ENCODE assay signal across 7 mouse cellular contexts in genomic region chr1:51479027-51479329, GRCm38 (mm10). TPM values are rescaled to one million over a fixed set of nuclear protein-coding genes. Genes with fewer than 3 reads are reported as not detected.
DNase-seq lines count a peak whose midpoint lies in the region; ATAC-seq lines count a peak whose summit lies in the region.

No protein-coding gene starts in this region.

- no peaks in the 10 kb centered on the region for H3K36me3 ChIP-seq in lung, embryonic 16.5 days (ENCODE audit: control insufficient read depth, insufficient read depth, low read length)
- no peaks in the 10 kb centered on the region for H3K36me3 ChIP-seq in forebrain, embryonic 13.5 days (ENCODE audit: poor library complexity, severe bottlenecking)
- H3K36me3 ChIP-seq in limb, embryonic 13.5 days = no peaks in the 10 kb centered on the region
- 0 out of 2 replicates have a peak, but pooled peaks cover 3% of the 10 kb centered on the region for H3K36me3 ChIP-seq in stomach, embryonic 15.5 days

- no peak for ATAC-seq in lung, embryonic 16.5 days (ENCODE audit: low read depth)
- no peak for ATAC-seq in forebrain, embryonic 13.5 days
- ATAC-seq in limb, embryonic 13.5 days (ENCODE audit: low FRiP score, low read depth) = no peak
- ATAC-seq in stomach, embryonic 15.5 days (ENCODE audit: insufficient read depth, low FRiP score, low read depth) = no peak

- peak overlapping the region; percentile 86; the same call in 1 of the 2 replicates for H3K27ac ChIP-seq in lung, embryonic 16.5 days (ENCODE audit: low read length)
- no peak overlapping the region for H3K27ac ChIP-seq in forebrain, embryonic 13.5 days
- H3K27ac ChIP-seq in limb, embryonic 13.5 days = no peak overlapping the region
- peak overlapping the region; percentile 89; the same call in 1 of the 2 replicates for H3K27ac ChIP-seq in stomach, embryonic 15.5 days

- DNase-seq in lung, postnatal 10 days = no peak
- DNase-seq in layer of hippocampus, adult 8-10 months (ENCODE audit: low spot score in 2 of 2) = no peak
- no peak for DNase-seq in kidney, postnatal 25 days

- H3K9ac ChIP-seq in lung, embryonic 16.5 days (ENCODE audit: low read length) = peak overlapping the region; percentile 76
- H3K9ac ChIP-seq in forebrain, embryonic 13.5 days = peak overlapping the region; percentile 63; the same call in 1 of the 2 replicates
- H3K9ac ChIP-seq in limb, embryonic 13.5 days = no peak overlapping the region
- H3K9ac ChIP-seq in stomach, embryonic 15.5 days = 0 out of 2 replicates have a peak overlapping the region, but pooled peaks have one; percentile 47

- peak overlapping the region; percentile 67 for H3K4me2 ChIP-seq in lung, embryonic 16.5 days (ENCODE audit: low read depth, low read length)
- peak overlapping the region; percentile 56 for H3K4me2 ChIP-seq in forebrain, embryonic 13.5 days
- H3K4me2 ChIP-seq in limb, embryonic 13.5 days (replicated peaks) = peak overlapping the region; percentile 96
- peak overlapping the region; percentile 59 for H3K4me2 ChIP-seq in stomach, embryonic 15.5 days

- H3K27me3 ChIP-seq in lung, embryonic 16.5 days (ENCODE audit: control insufficient read depth, insufficient read depth, low read depth, low read length) = no peaks in the 10 kb centered on the region
- peaks cover 4% of the 10 kb centered on the region; the same call in 1 of the 2 replicates for H3K27me3 ChIP-seq in forebrain, embryonic 13.5 days
- peaks cover 5% of the 10 kb centered on the region; the same call in 1 of the 2 replicates for H3K27me3 ChIP-seq in limb, embryonic 13.5 days
- H3K27me3 ChIP-seq in stomach, embryonic 15.5 days (replicated peaks) = no peaks in the 10 kb centered on the region

- 0 out of 2 replicates have a peak, but pooled peaks cover 3% of the 10 kb centered on the region for H3K4me1 ChIP-seq in lung, embryonic 16.5 days (replicated peaks; ENCODE audit: control insufficient read depth, insufficient read depth, low read length)
- peaks cover 5% of the 10 kb centered on the region; the same call in 1 of the 2 replicates for H3K4me1 ChIP-seq in forebrain, embryonic 13.5 days
- peaks cover 7% of the 10 kb centered on the region for H3K4me1 ChIP-seq in limb, embryonic 13.5 days
- no peaks in the 10 kb centered on the region for H3K4me1 ChIP-seq in stomach, embryonic 15.5 days

- 84% methylated on average over 1 of the region's 1 CpGs for WGBS in lung, embryonic 16.5 days
- 83% methylated on average over 1 of the region's 1 CpGs for WGBS in forebrain, embryonic 13.5 days
- 46% methylated on average over 1 of the region's 1 CpGs for WGBS in limb, embryonic 13.5 days
- 81% methylated on average over 1 of the region's 1 CpGs for WGBS in stomach, embryonic 15.5 days

- H3K9me3 ChIP-seq in lung, embryonic 16.5 days (ENCODE audit: control insufficient read depth, low read length) = no peaks in the 10 kb centered on the region
- H3K9me3 ChIP-seq in forebrain, embryonic 13.5 days (replicated peaks) = no peaks in the 10 kb centered on the region
- no peaks in the 10 kb centered on the region for H3K9me3 ChIP-seq in limb, embryonic 13.5 days
- H3K9me3 ChIP-seq in stomach, embryonic 15.5 days = no peaks in the 10 kb centered on the region

- peak overlapping the region; percentile 75 for H3K4me3 ChIP-seq in lung, embryonic 16.5 days (ENCODE audit: low read length)
- peak overlapping the region; percentile 60 for H3K4me3 ChIP-seq in forebrain, embryonic 13.5 days
- H3K4me3 ChIP-seq in limb, embryonic 13.5 days = peak overlapping the region; percentile 57
- H3K4me3 ChIP-seq in stomach, embryonic 15.5 days (replicated peaks) = peak overlapping the region; percentile 70

RNA-seq across cellular contexts. Expression of gene Nabp1, which starts 0.8 kb away (rescaled TPM):
- polyA plus RNA-seq in lung, embryonic 16.5 days (2015; fragmentation: Nextera tagmentation; extraction: Ambion mirVana) = 12.0 and 14.2 TPM in 2 replicates
- 6.3 and 7.4 TPM in 2 replicates for polyA plus RNA-seq in forebrain, embryonic 13.5 days (2015; fragmentation: Nextera tagmentation; extraction: Ambion mirVana)
- 6.3 and 7.9 TPM in 2 replicates for polyA plus RNA-seq in limb, embryonic 13.5 days (2015; fragmentation: Nextera tagmentation; extraction: Ambion mirVana)
- 17.2 and 17.5 TPM in 2 replicates for polyA plus RNA-seq in stomach, embryonic 15.5 days (2015; fragmentation: Nextera tagmentation; extraction: Ambion mirVana)
- 10 to 100 TPM; 15.1 to 22.9 (median 20.5) TPM for total RNA-seq in layer of hippocampus, adult 8-10 months (2022)

Comparison
In these comparisons a context has a peak if more than half of its experiments do, and no peak if none do; other contexts are left out.
1. H3K27ac ChIP-seq: peak in lung, embryonic 16.5 days (single experiment) and stomach, embryonic 15.5 days (single experiment); none in forebrain, embryonic 13.5 days (single experiment) and limb, embryonic 13.5 days (single experiment).
2. Peak in every context shown above with its lines, with median percentiles within 50 percentile points of each other: H3K4me2 ChIP-seq and H3K4me3 ChIP-seq.